Mouse (Mus musculus) CH12.LX (cell line): Measurements from ENCODE around the gene Gata2.

Experiments
- CHD2 ChIP-seq: IDR thresholded peaks from 2 replicates; pipeline ENCODE4 v1.6.1; 2011; ENCODE audit warnings: low read length, improper control_type of control experiment
- CTCF ChIP-seq, 2 experiments: IDR thresholded peaks in 1 of 2; conservative IDR thresholded peaks in 1 of 2; 2 replicates each; pipeline ENCODE4 v1.5.1; 2011 to 2012; ENCODE audit warnings: low read depth in 2 of 2, low read length in 2 of 2, improper control_type of control experiment in 1 of 2, inconsistent platforms in 1 of 2, mild to moderate bottlenecking in 1 of 2, moderate library complexity in 1 of 2
- HCFC1 ChIP-seq: IDR thresholded peaks from 2 replicates; pipeline ENCODE4 v1.6.1; 2012; ENCODE audit warnings: low read depth, mild to moderate bottlenecking, inconsistent platforms, low read length, improper control_type of control experiment
- POLR2A ChIP-seq: IDR thresholded peaks from 2 replicates; pipeline ENCODE4 v1.6.1; 2011; ENCODE audit warnings: low read depth, mild to moderate bottlenecking, improper control_type of control experiment, low read length
- SMC3 ChIP-seq: IDR thresholded peaks from 2 replicates; pipeline ENCODE4 v1.6.1; 2011; ENCODE audit warnings: low read depth, low read length, improper control_type of control experiment
- TBP ChIP-seq: conservative IDR thresholded peaks from 2 replicates; pipeline ENCODE4 v1.6.1; 2011; ENCODE audit warnings: low read depth, low read length, improper control_type of control experiment
- USF1 ChIP-seq: IDR thresholded peaks from 2 replicates; pipeline ENCODE4 v1.6.1; 2014; ENCODE audit warnings: low read depth, mild to moderate bottlenecking, inconsistent platforms, low read length, improper control_type of control experiment

DNA sequence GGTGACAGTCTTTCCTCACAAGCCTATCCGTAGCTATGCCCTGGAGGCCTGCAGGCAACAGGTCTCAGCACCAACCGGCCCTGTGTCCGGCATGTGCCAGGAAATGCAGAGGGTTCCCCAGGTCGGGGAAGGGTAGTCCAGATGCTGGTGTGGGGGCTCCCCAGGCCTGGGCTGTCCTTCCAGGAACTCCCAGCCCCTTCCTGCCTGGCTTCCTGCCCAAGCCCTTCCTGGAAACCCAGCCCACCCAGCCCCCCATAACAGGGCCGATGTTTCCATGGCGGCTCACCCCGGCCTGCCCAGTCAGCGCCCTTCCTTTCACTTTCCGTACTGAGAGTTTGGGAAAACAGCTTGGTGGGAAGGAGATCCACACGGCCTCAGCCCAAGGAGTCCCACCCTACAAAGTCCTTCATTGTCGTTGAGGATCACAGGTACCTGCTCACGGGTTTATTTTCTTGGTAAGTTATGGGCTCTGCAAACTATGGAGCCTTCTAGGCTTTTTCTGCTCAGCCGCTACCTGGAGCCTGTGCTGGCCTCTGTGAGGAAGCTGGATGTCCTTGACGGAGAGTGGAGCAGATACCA lies 41.5 kb upstream of the Gata2 start:
- TF ChIP-seq USF1 (no peak), CHD2 (no peak), TBP (no peak), CTCF (conservative IDR thresholded peaks at IDR 0.05 in 1 of 2, IDR thresholded peaks at IDR 0.05 in 1 of 2; ENCODE audit: low read depth in 2 of 2, low read length in 2 of 2) (no peak), SMC3 (no peak), POLR2A (no peak), HCFC1 (no peak)
